15 mouse cellular contexts compared by ENCODE assay signal in the genomic region with DNA sequence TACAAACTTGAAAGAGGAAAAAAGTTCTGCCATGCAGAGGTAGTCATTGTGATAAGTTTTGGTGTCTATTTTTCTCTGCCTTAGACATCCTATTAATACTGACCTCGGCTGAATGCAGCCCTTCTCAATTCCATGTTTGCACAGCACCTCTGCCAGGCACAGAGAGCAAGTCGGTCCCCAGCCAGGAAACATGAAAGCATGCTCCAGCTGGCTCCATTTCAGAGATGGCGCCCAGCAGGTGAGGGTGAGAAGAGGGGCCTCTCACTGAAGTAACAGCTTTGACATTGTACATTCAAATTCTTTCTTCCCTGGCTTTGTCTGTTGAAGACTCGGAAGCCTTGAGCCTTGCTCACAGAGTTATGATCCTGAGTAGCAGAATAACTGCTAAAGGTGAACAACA.
DNase-seq lines count a peak whose midpoint lies in the region; ATAC-seq and TF ChIP-seq lines count a peak whose summit lies in the region.
"Had no signal": no experiment of that assay in that cellular context is flagged by ENCODE, and none has a peak within 500 bp of the region (broad histone marks: within the 10 kb centered on the region; RNA-seq: fewer than 3 reads in every experiment).

No protein-coding gene starts in this region.

- no peak overlapping the region for H3K9ac ChIP-seq in forebrain, postnatal 0 days
- H3K9ac ChIP-seq in heart, embryonic 12.5 days, result no peak overlapping the region
- H3K9ac ChIP-seq: liver, embryonic 13.5 days; neural tube, embryonic 12.5 days had no signal

- peaks cover 16% of the 10 kb centered on the region; the same call in 1 of the 2 replicates for H3K36me3 ChIP-seq in forebrain, embryonic 10.5 days (replicated peaks)
- H3K36me3 ChIP-seq in forebrain, postnatal 0 days (ENCODE audit: insufficient read depth), result no peaks in the 10 kb centered on the region
- H3K36me3 ChIP-seq in heart, embryonic 12.5 days, result peaks cover 2% of the 10 kb centered on the region; the same call in 1 of the 2 replicates
- H3K36me3 ChIP-seq: liver, embryonic 13.5 days; neural tube, embryonic 12.5 days had no signal

- TF ChIP-seq POLR2A in brain, embryonic 14.5 days (IDR thresholded peaks at IDR 0.05; ENCODE audit: borderline replicate concordance, extremely low read depth, insufficient read depth, insufficient read length, poor library complexity, severe bottlenecking), result no peak

- no peaks in the 10 kb centered on the region for H3K9me3 ChIP-seq in forebrain, embryonic 10.5 days
- H3K9me3 ChIP-seq in forebrain, postnatal 0 days (ENCODE audit: low read length), result no peaks in the 10 kb centered on the region
- H3K9me3 ChIP-seq in heart, embryonic 12.5 days (replicated peaks), result no peaks in the 10 kb centered on the region
- H3K9me3 ChIP-seq: liver, embryonic 13.5 days; neural tube, embryonic 12.5 days had no signal

- no peaks in the 10 kb centered on the region for H3K27me3 ChIP-seq in forebrain, embryonic 10.5 days (ENCODE audit: poor library complexity, severe bottlenecking)
- H3K27me3 ChIP-seq in forebrain, postnatal 0 days (ENCODE audit: insufficient read depth, low read length), result no peaks in the 10 kb centered on the region
- H3K27me3 ChIP-seq in heart, embryonic 12.5 days (replicated peaks), result no peaks in the 10 kb centered on the region
- H3K27me3 ChIP-seq: liver, embryonic 13.5 days; neural tube, embryonic 12.5 days had no signal

- WGBS in forebrain, embryonic 10.5 days, result 87% methylated on average over 4 of the region's 4 CpGs
- 35% methylated on average over 4 of the region's 4 CpGs for WGBS in forebrain, postnatal 0 days
- 68% methylated on average over 4 of the region's 4 CpGs for WGBS in heart, embryonic 12.5 days

- no peak for TF ChIP-seq CTCF in forebrain, postnatal 0 days (IDR thresholded peaks at IDR 0.05; ENCODE audit: low read depth)
- no peak for TF ChIP-seq CTCF in brain, embryonic 14.5 days (IDR thresholded peaks at IDR 0.05; ENCODE audit: borderline replicate concordance, extremely low read depth, insufficient read depth, insufficient read length)

- DNase-seq in forebrain, embryonic 10.5 days (ENCODE audit: extremely low spot score, low spot score), result no peak
- no peak for DNase-seq in forebrain, postnatal 0 days
- peak; percentile 56 for DNase-seq in heart, postnatal 4 days
- peak; percentile 63 for DNase-seq in brain, embryonic 14.5 days (ENCODE audit: low read depth)
- peak; percentile 67 to 77 for DNase-seq in cerebellum, postnatal 25 days
- no peak for DNase-seq in ovary, postnatal 14 days (ENCODE audit: low spot score)
- DNase-seq: embryo, embryonic 11 days; kidney, adult 8-10 months; liver, embryonic 13.5 days had no signal

- peaks cover 35% of the 10 kb centered on the region for H3K4me1 ChIP-seq in forebrain, embryonic 10.5 days
- peaks cover 12% of the 10 kb centered on the region for H3K4me1 ChIP-seq in forebrain, postnatal 0 days (ENCODE audit: insufficient read depth)
- peaks cover 32% of the 10 kb centered on the region for H3K4me1 ChIP-seq in heart, embryonic 12.5 days (replicated peaks)
- H3K4me1 ChIP-seq: liver, embryonic 13.5 days had no signal

- no peak overlapping the region for H3K4me3 ChIP-seq in forebrain, embryonic 10.5 days
- H3K4me3 ChIP-seq in forebrain, postnatal 0 days (ENCODE audit: low read depth, low read length), result no peak overlapping the region
- no peak overlapping the region for H3K4me3 ChIP-seq in heart, embryonic 12.5 days
- H3K4me3 ChIP-seq: erythroblast, embryonic 14.5 days; left cerebral cortex, adult 2 months; liver, embryonic 13.5 days; neural tube, embryonic 12.5 days had no signal

- H3K4me2 ChIP-seq in forebrain, postnatal 0 days (ENCODE audit: low read depth), result no peak overlapping the region
- no peak overlapping the region for H3K4me2 ChIP-seq in heart, embryonic 12.5 days
- H3K4me2 ChIP-seq: liver, embryonic 13.5 days; neural tube, embryonic 12.5 days had no signal

- ATAC-seq in forebrain, postnatal 0 days, result no peak
- ATAC-seq in heart, embryonic 12.5 days (ENCODE audit: insufficient number of reproducible peaks, low FRiP score), result no peak
- no peak for ATAC-seq in erythroid progenitor cell, adult 5-6 weeks (replicated peaks; ENCODE audit: low FRiP score, poor library complexity, severe bottlenecking)
- ATAC-seq: hindbrain, postnatal 0 days had no signal

- 0 out of 2 replicates have a peak overlapping the region, but pooled peaks have one; percentile 22 for H3K27ac ChIP-seq in forebrain, embryonic 10.5 days
- H3K27ac ChIP-seq in forebrain, postnatal 0 days (ENCODE audit: low read depth, low read length), result no peak overlapping the region
- H3K27ac ChIP-seq in heart, embryonic 12.5 days (ENCODE audit: poor library complexity, severe bottlenecking), result no peak overlapping the region
- H3K27ac ChIP-seq: hindbrain, postnatal 0 days; left cerebral cortex, adult 2 months; liver, embryonic 13.5 days; neural tube, embryonic 12.5 days had no signal

Comparison
In these comparisons a context has a peak if more than half of its experiments do, and no peak if none do; other contexts are left out.
1. DNase-seq: peak in heart, postnatal 4 days (single experiment), brain, embryonic 14.5 days (single experiment) and cerebellum, postnatal 25 days (2 of 2); none in forebrain, embryonic 10.5 days (single experiment), forebrain, postnatal 0 days (single experiment) and ovary, postnatal 14 days (single experiment).